Mouse (Mus musculus) embryo, embryonic 11 days (tissue): Measurements from ENCODE around the gene Hps5.

Experiments
- DNase-seq: peaks from one replicate; pipeline ENCODE4 v3.0.0-alpha.2; 2015

The Hps5 gene

GRCm38 (mm10) chr7:46734983-46735382 lies 60.9 kb downstream of the Hps5 start:
- DNase-seq = no peak

GRCm38 (mm10) chr7:46732458-46732857 lies 63.4 kb downstream of the Hps5 start, which contains the start of gene Saa4:
TSS of gene Saa4 (minus strand) at chr7:46732603.
- no peak for DNase-seq

- no peak for DNase-seq
Observed at GRCm38 (mm10) chr7:46727584-46727983, 68.3 kb downstream of the Hps5 start.

DNA sequence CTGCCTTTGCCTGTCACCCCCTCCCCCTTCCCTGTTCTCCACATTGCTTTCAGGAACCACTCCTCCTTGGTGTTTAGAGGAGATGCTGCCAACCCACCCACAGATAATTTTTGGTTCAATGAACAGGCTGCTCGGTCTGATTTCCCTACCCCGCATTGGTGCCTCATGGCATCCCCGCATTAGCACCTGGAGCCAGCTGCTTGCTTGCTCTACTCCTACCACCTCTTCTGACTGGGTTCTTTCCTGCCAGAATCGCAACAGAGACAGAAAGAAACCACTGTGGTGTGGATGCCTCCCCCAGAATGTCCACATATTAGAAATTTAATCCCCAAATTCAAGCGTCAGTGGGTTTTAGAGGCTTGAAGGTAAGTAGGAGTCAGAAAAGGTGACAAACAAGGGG lies 71.5 kb downstream of the Hps5 start:
- DNase-seq = no peak

DNA sequence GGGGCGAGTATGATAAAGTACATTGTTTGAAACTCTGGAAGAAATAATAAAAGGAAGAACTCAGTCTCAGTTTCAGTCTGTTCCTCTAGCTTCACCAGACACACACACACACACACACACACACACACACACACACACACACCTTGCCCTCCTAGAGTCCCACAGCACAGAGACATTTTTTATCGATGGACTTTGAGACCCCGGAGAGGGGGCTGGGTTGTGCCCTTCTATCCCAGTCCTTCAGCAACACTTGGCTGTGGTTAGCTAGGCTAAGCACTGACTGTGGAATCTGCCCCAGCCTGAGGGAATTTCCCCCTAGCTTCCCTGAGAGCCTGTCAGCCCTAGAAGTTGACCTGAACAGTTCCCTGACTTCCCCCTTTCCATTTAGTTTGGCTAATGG lies 72.0 kb downstream of the Hps5 start:
- no peak for DNase-seq

DNA sequence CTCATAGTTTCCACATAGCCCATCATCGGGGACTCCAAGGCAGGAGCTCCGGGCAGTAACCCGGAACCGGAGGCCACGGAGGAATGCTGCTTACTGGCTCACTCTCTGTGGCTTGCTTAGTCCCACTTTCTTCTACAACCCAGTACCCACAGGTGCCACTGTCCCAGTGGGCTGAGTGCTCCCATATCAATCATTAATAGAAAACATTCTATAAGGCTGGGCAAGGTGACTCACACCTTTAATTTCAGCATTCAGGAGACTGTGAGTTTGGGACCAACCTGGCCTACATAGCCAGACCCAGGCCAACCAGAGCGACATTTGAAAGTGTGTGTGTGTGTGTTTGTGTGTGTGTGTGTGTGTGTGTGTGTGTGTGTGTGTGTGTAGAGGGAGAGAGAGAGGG lies 72.5 kb downstream of the Hps5 start:
- no peak for DNase-seq

DNA sequence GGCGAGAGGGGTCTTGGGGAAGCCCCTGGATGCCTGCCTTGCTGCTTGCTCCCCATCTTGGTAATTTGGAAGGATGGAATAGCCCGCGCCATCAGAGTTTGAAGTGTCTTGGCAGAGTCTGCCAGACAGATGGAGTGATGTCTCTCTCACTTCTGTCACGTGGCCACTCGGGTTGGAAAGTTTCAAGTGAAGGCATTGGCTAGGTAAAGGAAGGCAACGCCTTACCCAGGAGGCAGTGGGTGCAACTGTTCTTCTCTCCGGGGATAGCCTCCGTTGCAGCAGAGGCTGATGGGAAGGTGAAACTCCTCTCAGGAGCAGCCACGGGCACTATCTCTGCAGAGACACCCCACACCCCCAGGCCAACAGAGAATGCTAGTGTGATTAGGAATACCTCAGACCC lies 75.4 kb downstream of the Hps5 start:
- no peak for DNase-seq

GRCm38 (mm10) chr7:46719526-46719925 lies 76.3 kb downstream of the Hps5 start:
- no peak for DNase-seq

- DNase-seq = no peak
Observed at GRCm38 (mm10) chr7:46718591-46719270, 77.1 kb downstream of the Hps5 start.

DNA sequence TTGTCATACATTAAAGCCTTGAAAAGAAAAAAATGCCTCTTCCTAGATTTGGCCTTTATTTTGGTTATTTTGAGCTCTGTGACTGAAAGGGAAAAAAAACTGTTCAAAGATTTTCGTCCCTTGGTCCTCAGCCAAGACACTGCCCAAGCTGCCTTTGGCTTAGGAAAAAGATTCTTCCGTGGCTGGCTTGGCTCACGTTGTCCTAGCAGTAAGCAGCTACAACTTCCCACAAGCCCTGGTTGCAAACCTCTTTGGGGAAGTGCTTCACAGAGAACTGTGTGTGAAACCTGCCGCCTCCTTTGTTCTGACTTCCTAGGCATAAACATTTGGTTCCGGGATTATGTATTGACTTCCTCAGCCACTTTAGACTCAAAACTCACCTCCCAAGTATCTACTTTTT lies 79.0 kb downstream of the Hps5 start:
- DNase-seq = no peak

DNA sequence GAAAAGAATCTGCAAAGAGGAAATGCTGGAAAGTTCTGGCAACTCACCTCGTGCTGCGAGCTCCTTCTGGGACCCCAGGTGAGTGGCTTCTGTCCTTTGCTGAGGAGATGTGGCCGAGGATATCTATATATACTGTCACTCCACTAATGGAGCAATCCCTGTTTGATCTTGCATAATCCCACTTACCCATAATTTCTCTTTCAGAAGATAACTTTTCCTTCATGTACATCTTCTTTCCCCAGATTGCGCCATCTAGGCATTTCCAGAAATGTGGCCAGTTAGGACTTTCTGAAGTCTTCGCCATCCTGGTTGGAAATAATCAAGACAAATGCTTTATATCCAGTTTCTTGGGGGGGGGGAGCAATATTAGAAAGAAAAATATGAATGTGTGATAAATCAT lies 80.3 kb downstream of the Hps5 start, which contains the start of gene Saa3:
Gene Saa3, minus strand, starts transcription at position 101 of the 400 bp plus-strand sequence.
- DNase-seq = no peak

- peak; percentile 75 for DNase-seq
Observed at GRCm38 (mm10) chr7:46714518-46714917, 81.3 kb downstream of the Hps5 start.

- no peak for DNase-seq
Observed at GRCm38 (mm10) chr7:46712250-46712649, 83.6 kb downstream of the Hps5 start.
